Mouse (Mus musculus) c-Kit-negative CD71-positive TER-119-positive erythroid progenitor cells, embryonic 14.5 days (primary cell): ENCODE results near the gene Tcp1.
"Not testable (repeated sequence)": the region's sequence is repeated elsewhere in the genome, so short reads cannot be mapped to it uniquely, and the experiment has no call there.

Source experiments
- DNase-seq: peaks from one replicate; pipeline ENCODE4 v3.0.0-alpha.2; 2013; ENCODE audit warnings: low read depth, low spot score

Gene Tcp1

GRCm38 (mm10) chr17:12915881-12916583 is 531 bp downstream of the Tcp1 start, which contains the start of gene Mrpl18:
Gene Mrpl18 (minus strand): TSS chr17:12916345.
- DNase-seq, result peak; percentile 98

- peak; percentile 65 for DNase-seq
Observed at GRCm38 (mm10) chr17:12916588-12917380, 1.3 kb downstream of the Tcp1 start.

- no peak for DNase-seq
Observed at GRCm38 (mm10) chr17:12921073-12921472, 5.6 kb downstream of the Tcp1 start.

- DNase-seq, result no peak
Observed at GRCm38 (mm10) chr17:12925001-12925400, 9.5 kb downstream of the Tcp1 start.

- DNase-seq, result no peak
Observed at GRCm38 (mm10) chr17:12925703-12926180, 10.2 kb downstream of the Tcp1 start.

- not testable (repeated sequence) for DNase-seq
Observed at GRCm38 (mm10) chr17:12931576-12931975, 16.1 kb downstream of the Tcp1 start.

- no peak for DNase-seq
Observed at GRCm38 (mm10) chr17:12935719-12936118, 20.2 kb downstream of the Tcp1 start.

- no peak for DNase-seq
Observed at GRCm38 (mm10) chr17:12937412-12937970, 22.0 kb downstream of the Tcp1 start.

- no peak for DNase-seq
Observed at GRCm38 (mm10) chr17:12938077-12938476, 22.6 kb downstream of the Tcp1 start.

- not testable (repeated sequence) for DNase-seq
Observed at GRCm38 (mm10) chr17:12939377-12940148, 24.1 kb downstream of the Tcp1 start.

GRCm38 (mm10) chr17:12940151-12940805 is 24.8 kb downstream of the Tcp1 start, which contains the start of gene Acat3:
Gene Acat3 (minus strand): TSS chr17:12940600.
- DNase-seq, result no peak

- DNase-seq, result no peak
Observed at GRCm38 (mm10) chr17:12941543-12942260, 26.2 kb downstream of the Tcp1 start.

- no peak for DNase-seq
Observed at GRCm38 (mm10) chr17:12942459-12943162, 27.1 kb downstream of the Tcp1 start.

GRCm38 (mm10) chr17:12949669-12950068 is 34.2 kb downstream of the Tcp1 start:
- no peak for DNase-seq

- DNase-seq, result no peak
Observed at GRCm38 (mm10) chr17:12956664-12957063, 41.2 kb downstream of the Tcp1 start.

- not testable (repeated sequence) for DNase-seq
Observed at GRCm38 (mm10) chr17:12959377-12959776, 43.9 kb downstream of the Tcp1 start.

- DNase-seq, result peak; percentile 88
Observed at GRCm38 (mm10) chr17:12960331-12960873, 44.9 kb downstream of the Tcp1 start, which contains the start of gene Acat2. Gene Acat2 (minus strand): TSS chr17:12960747.

- no peak for DNase-seq
Observed at GRCm38 (mm10) chr17:12963476-12963875, 48.0 kb downstream of the Tcp1 start.

GRCm38 (mm10) chr17:12967173-12967572 is 51.7 kb downstream of the Tcp1 start:
- no peak for DNase-seq
